Mouse (Mus musculus) stomach, postnatal 0 days (tissue): ENCODE results near the gene Tnfrsf1b. TPM values are rescaled to one million over a fixed set of nuclear protein-coding genes. Genes with fewer than 3 reads are reported as not detected.

ENCODE experiments used
- ATAC-seq: fragments of 200-750 bp; cut with Nextera tagmentation; 2 replicates; pipeline ENCODE4 v1.8.0; 2017; ENCODE audit not compliant: low FRiP score, low TSS enrichment
- DNase-seq: peaks from one replicate; pipeline ENCODE4 v3.0.0-alpha.2; 2016; ENCODE audit warnings: low spot score
- H3K27ac ChIP-seq: fragments of 300-500 bp; sonication (generic); replicated peaks from 2 replicates; pipeline ENCODE4 v1.5.1; 2014; ENCODE audit warnings: mild to moderate bottlenecking, control low read depth
- H3K27me3 ChIP-seq: fragments of 300-500 bp; sonication (generic); 2 replicates; pipeline ENCODE4 v1.6.1; 2014; ENCODE audit warnings: low read length; ENCODE audit not compliant: control insufficient read depth, insufficient read depth
- H3K36me3 ChIP-seq: fragments of 300-500 bp; sonication (generic); 2 replicates; pipeline ENCODE4 v1.6.1; 2014; ENCODE audit warnings: low read length, mixed read lengths; ENCODE audit not compliant: control insufficient read depth, insufficient read depth
- H3K4me1 ChIP-seq: fragments of 300-500 bp; sonication (generic); replicated peaks from 2 replicates; pipeline ENCODE4 v1.6.1; 2014; ENCODE audit warnings: antibody characterized with exemption; ENCODE audit not compliant: control insufficient read depth, insufficient read depth
- H3K4me2 ChIP-seq: fragments of 300-500 bp; sonication (generic); replicated peaks from 2 replicates; pipeline ENCODE4 v1.6.1; 2014; ENCODE audit warnings: low read depth, mild to moderate bottlenecking, control low read depth, moderate library complexity
- H3K4me3 ChIP-seq: fragments of 300-500 bp; sonication (generic); 2 replicates; pipeline ENCODE4 v1.5.1; 2014; ENCODE audit warnings: low read depth, low read length, control low read depth
- H3K9ac ChIP-seq: fragments of 300-500 bp; sonication (generic); 2 replicates; pipeline ENCODE4 v1.6.1; 2014; ENCODE audit warnings: mild to moderate bottlenecking, low read length, control low read depth, mixed read lengths
- H3K9me3 ChIP-seq: fragments of 300-500 bp; sonication (generic); 2 replicates; pipeline ENCODE4 v1.6.1; 2016; ENCODE audit warnings: low read length; ENCODE audit not compliant: control insufficient read depth
- CTCF ChIP-seq: IDR thresholded peaks from 2 replicates; pipeline ENCODE4 v1.5.1; 2016; ENCODE audit warnings: antibody characterized with exemption, low read depth, mild to moderate bottlenecking, moderate library complexity
- EP300 ChIP-seq: optimal IDR thresholded peaks from 2 replicates; pipeline ENCODE3; 2016; ENCODE audit warnings: antibody characterized with exemption
- WGBS: fragments of 180-500 bp; shearing (Covaris S2); extraction: QIAGEN DNeasy Blood & Tissue Kit; methylation state at CpG from one replicate; pipeline ENCODE4 v1.1.7; 2014; 5-methylcytosine and 5-hydroxymethylcytosine counted together
- polyA plus RNA-seq: library from polyadenylated mRNA; unstranded; fragments of >200 nt; fragmentation: Nextera tagmentation; extraction: Ambion mirVana; gene quantifications from 2 replicates; pipeline ENCODE4 v1.2.1, GENCODE M21; 2015

The Tnfrsf1b gene
- polyA plus RNA-seq, 1 experiment from 2014 or later, result 5.4 TPM

DNA sequence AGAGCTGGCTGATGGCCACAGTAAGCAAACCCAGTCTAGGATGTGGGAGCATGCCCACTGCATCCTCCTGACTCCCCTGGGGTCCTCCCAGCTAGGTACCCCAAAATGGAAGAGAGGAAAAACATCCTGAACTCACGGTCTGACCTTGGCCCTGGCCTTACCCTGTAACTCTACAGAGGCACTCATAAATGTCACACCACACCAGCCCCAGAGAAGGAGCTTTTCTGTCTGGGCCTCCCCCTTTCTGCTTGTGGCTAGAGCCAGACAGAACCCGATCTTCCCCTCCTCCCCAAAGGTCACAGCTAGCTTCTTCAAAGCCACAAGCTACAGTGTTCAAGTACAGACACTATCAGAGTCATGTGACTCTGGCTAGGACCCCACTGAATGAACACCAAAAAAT is 25.3 kb downstream of the Tnfrsf1b start:
- H3K4me1 ChIP-seq, result no peaks in the 10 kb centered on the region
- no peaks in the 10 kb centered on the region for H3K27me3 ChIP-seq
- H3K4me2 ChIP-seq, result no peak overlapping the region
- 67% methylated on average over 2 of the region's 2 CpGs for WGBS
- H3K9ac ChIP-seq, result no peak overlapping the region
- DNase-seq (no peak), ATAC-seq (no peak)
- H3K27ac ChIP-seq, result no peak overlapping the region
- H3K9me3 ChIP-seq, result no peaks in the 10 kb centered on the region
- no peaks in the 10 kb centered on the region; the same call in 1 of the 2 replicates for H3K36me3 ChIP-seq
- TF ChIP-seq EP300 (no peak), CTCF (no peak)
- no peak overlapping the region for H3K4me3 ChIP-seq

GRCm38 (mm10) chr4:145220001-145220400 is 26.7 kb downstream of the Tnfrsf1b start:
- Histone ChIP-seq H3K4me1 (no peaks in the 10 kb centered on the region), H3K36me3 (no peaks in the 10 kb centered on the region; the same call in 1 of the 2 replicates), H3K9ac (no peak overlapping the region), H3K27ac (no peak overlapping the region), H3K4me2 (no peak overlapping the region), H3K27me3 (no peaks in the 10 kb centered on the region), H3K4me3 (no peak overlapping the region), H3K9me3 (no peaks in the 10 kb centered on the region)
- WGBS, result 72% methylated on average over 1 of the region's 1 CpGs
- DNase-seq, result no peak
- ATAC-seq, result no peak
- no peak for TF ChIP-seq CTCF
- no peak for TF ChIP-seq EP300

- Histone ChIP-seq H3K4me1 (no peaks in the 10 kb centered on the region), H3K9me3 (no peaks in the 10 kb centered on the region), H3K9ac (no peak overlapping the region), H3K27me3 (no peaks in the 10 kb centered on the region), H3K36me3 (no peaks in the 10 kb centered on the region; the same call in 1 of the 2 replicates), H3K4me3 (no peak overlapping the region), H3K27ac (no peak overlapping the region), H3K4me2 (no peak overlapping the region)
- no peak for TF ChIP-seq EP300
- TF ChIP-seq CTCF, result peak; percentile 68
- ATAC-seq (0 out of 2 replicates have a peak, but pooled peaks have one; percentile 4), DNase-seq (peak; percentile 50)
- WGBS, result 52% methylated on average over 15 of the region's 15 CpGs
Measured at GRCm38 (mm10) chr4:145219240-145219985, 27.3 kb downstream of the Tnfrsf1b start.

DNA sequence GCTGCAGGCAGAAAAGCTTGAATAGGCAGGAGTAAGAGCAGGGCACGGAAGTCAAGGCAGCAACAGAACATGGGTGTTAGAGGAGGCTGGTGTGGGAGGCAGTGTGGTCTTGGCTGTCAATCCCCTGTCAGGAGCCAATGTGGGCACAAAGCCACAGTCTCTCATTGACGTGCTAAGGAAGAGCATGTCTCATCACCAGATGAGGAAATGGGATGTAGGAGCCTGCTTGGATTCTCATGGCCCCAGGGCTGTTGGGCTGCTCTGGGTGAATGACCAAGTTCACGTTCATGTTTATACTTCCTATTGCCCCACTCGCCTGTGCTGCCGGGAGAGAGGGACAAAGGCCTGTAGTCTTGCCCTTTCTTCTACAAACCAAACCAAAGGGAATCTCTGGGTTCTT is 28.8 kb downstream of the Tnfrsf1b start:
- WGBS, result 74% methylated on average over 5 of the region's 5 CpGs
- no peak overlapping the region for H3K27ac ChIP-seq
- H3K4me3 ChIP-seq, result no peak overlapping the region
- DNase-seq (no peak), ATAC-seq (no peak)
- no peak overlapping the region for H3K4me2 ChIP-seq
- no peak overlapping the region for H3K9ac ChIP-seq
- no peak for TF ChIP-seq EP300
- no peak for TF ChIP-seq CTCF
- H3K9me3 ChIP-seq, result no peaks in the 10 kb centered on the region
- no peaks in the 10 kb centered on the region for H3K27me3 ChIP-seq
- H3K36me3 ChIP-seq, result no peaks in the 10 kb centered on the region; the same call in 1 of the 2 replicates
- no peaks in the 10 kb centered on the region for H3K4me1 ChIP-seq

GRCm38 (mm10) chr4:145217046-145217445 is 29.6 kb downstream of the Tnfrsf1b start:
- Histone ChIP-seq H3K4me3 (no peak overlapping the region), H3K27me3 (no peaks in the 10 kb centered on the region), H3K9me3 (no peaks in the 10 kb centered on the region), H3K4me1 (no peaks in the 10 kb centered on the region), H3K27ac (no peak overlapping the region), H3K9ac (no peak overlapping the region), H3K36me3 (no peaks in the 10 kb centered on the region; the same call in 1 of the 2 replicates), H3K4me2 (no peak overlapping the region)
- ATAC-seq (no peak), DNase-seq (no peak)
- TF ChIP-seq EP300 (no peak), CTCF (no peak)
- WGBS, result 84% methylated on average over 6 of the region's 6 CpGs

- Histone ChIP-seq H3K4me3 (no peak overlapping the region), H3K27me3 (no peaks in the 10 kb centered on the region), H3K4me2 (no peak overlapping the region), H3K27ac (no peak overlapping the region), H3K9ac (peak overlapping the region; percentile 27; the same call in 1 of the 2 replicates), H3K4me1 (no peaks in the 10 kb centered on the region), H3K36me3 (no peaks in the 10 kb centered on the region; the same call in 1 of the 2 replicates), H3K9me3 (no peaks in the 10 kb centered on the region)
- ATAC-seq (no peak), DNase-seq (no peak)
- TF ChIP-seq EP300 (no peak), CTCF (no peak)
- 81% methylated on average over 2 of the region's 2 CpGs for WGBS
Measured at GRCm38 (mm10) chr4:145215396-145215795, 31.3 kb downstream of the Tnfrsf1b start.
